Mouse (Mus musculus): ENCODE measurements around the gene Lcn2.

Lcn2 gene

GRCm38 (mm10) chr2:32387706-32388490 lies at the start of gene Lcn2:
Gene Lcn2, minus strand, starts transcription at chr2:32388252.
- no peak for DNase-seq

- no peak for DNase-seq
These were observed 49.6 kb upstream of the Lcn2 start for GRCm38 (mm10) chr2:32437612-32438166.

- DNase-seq = no peak
These were observed 48.8 kb upstream of the Lcn2 start for GRCm38 (mm10) chr2:32436686-32437372.

GRCm38 (mm10) chr2:32430701-32431676 lies 42.9 kb upstream of the Lcn2 start:
- peak; percentile 93 for DNase-seq

GRCm38 (mm10) chr2:32429215-32429891 lies 41.3 kb upstream of the Lcn2 start:
- no peak for DNase-seq

GRCm38 (mm10) chr2:32428262-32428722 lies 40.2 kb upstream of the Lcn2 start:
- peak; percentile 84 for DNase-seq

- DNase-seq = no peak
These were observed 39.7 kb upstream of the Lcn2 start for GRCm38 (mm10) chr2:32427720-32428119.

GRCm38 (mm10) chr2:32426141-32426540 lies 38.1 kb upstream of the Lcn2 start:
- DNase-seq = no peak

GRCm38 (mm10) chr2:32425568-32425967 lies 37.5 kb upstream of the Lcn2 start:
- DNase-seq = peak; percentile 71

GRCm38 (mm10) chr2:32424796-32425195 lies 36.7 kb upstream of the Lcn2 start:
- DNase-seq = no peak

- DNase-seq = peak; percentile 51
These were observed 35.7 kb upstream of the Lcn2 start for GRCm38 (mm10) chr2:32423481-32424331.

- no peak for DNase-seq
These were observed 33.8 kb upstream of the Lcn2 start for GRCm38 (mm10) chr2:32421851-32422251.

- DNase-seq = no peak
These were observed 32.6 kb upstream of the Lcn2 start for GRCm38 (mm10) chr2:32420647-32421046.

GRCm38 (mm10) chr2:32420066-32420608 lies 32.1 kb upstream of the Lcn2 start:
- no peak for DNase-seq

- no peak for DNase-seq
These were observed 31.3 kb upstream of the Lcn2 start for GRCm38 (mm10) chr2:32419359-32419758.

GRCm38 (mm10) chr2:32418430-32419151 lies 30.5 kb upstream of the Lcn2 start:
- DNase-seq = no peak

- no peak for DNase-seq
These were observed 29.4 kb upstream of the Lcn2 start for GRCm38 (mm10) chr2:32417486-32417885.

GRCm38 (mm10) chr2:32416556-32416955 lies 28.5 kb upstream of the Lcn2 start:
- no peak for DNase-seq

GRCm38 (mm10) chr2:32415801-32416200 lies 27.7 kb upstream of the Lcn2 start:
- DNase-seq = no peak

GRCm38 (mm10) chr2:32413936-32414335 lies 25.9 kb upstream of the Lcn2 start:
- no peak for DNase-seq

All from right cerebral cortex, adult 18-20 months (tissue).